15 mouse cellular contexts compared by ENCODE assay signal in genomic region chr12:41647675-41648074, GRCm38 (mm10).
"Had no signal": no experiment of that assay in that cellular context is flagged by ENCODE, and none has a peak within 500 bp of the region (broad histone marks: within the 10 kb centered on the region; RNA-seq: fewer than 3 reads in every experiment).

No protein-coding gene starts in this region.

- H3K27ac ChIP-seq: kidney, embryonic 15.5 days; left cerebral cortex, adult 2 months; limb, embryonic 10.5 days; liver, embryonic 15.5 days; neural tube, embryonic 15.5 days had no signal

- H3K27me3 ChIP-seq: kidney, embryonic 15.5 days; liver, embryonic 15.5 days; neural tube, embryonic 15.5 days had no signal

- H3K9ac ChIP-seq: kidney, embryonic 15.5 days; liver, embryonic 15.5 days; neural tube, embryonic 15.5 days had no signal

- H3K36me3 ChIP-seq: kidney, embryonic 15.5 days; limb, embryonic 10.5 days; liver, embryonic 15.5 days; neural tube, embryonic 15.5 days had no signal

- H3K4me2 ChIP-seq: kidney, embryonic 15.5 days; liver, embryonic 11.5 days; liver, embryonic 15.5 days; neural tube, embryonic 15.5 days had no signal

- ATAC-seq: intestine, embryonic 16.5 days had no signal

- H3K4me1 ChIP-seq: kidney, embryonic 15.5 days; limb, embryonic 10.5 days; liver, embryonic 15.5 days had no signal

- H3K4me3 ChIP-seq: kidney, embryonic 15.5 days; left cerebral cortex, adult 2 months; limb, embryonic 10.5 days; liver, embryonic 15.5 days; myocyte; neural tube, embryonic 15.5 days had no signal

- H3K9me3 ChIP-seq: kidney, embryonic 15.5 days; limb, embryonic 10.5 days; liver, embryonic 15.5 days; neural tube, embryonic 15.5 days had no signal

- DNase-seq: kidney, adult 2 months; kidney, postnatal 14 days; lung, adult 2 months; lung, postnatal 36 days; right cerebral cortex, adult 18-20 months; thymus, adult 2 months; thymus, postnatal 36 days had no signal
